Mouse (Mus musculus) brain, embryonic 14.5 days (tissue): ENCODE results near the gene Cemip2.

Source experiments
- CTCF ChIP-seq: fragments of 200-500 bp; IDR thresholded peaks from 2 replicates; pipeline ENCODE4 v1.5.1; 2012; ENCODE audit warnings: inconsistent platforms, mild to moderate bottlenecking, moderate library complexity, borderline replicate concordance; ENCODE audit not compliant: insufficient read depth, insufficient read length; ENCODE audit errors: extremely low read depth
- POLR2A ChIP-seq: fragments of 200-500 bp; IDR thresholded peaks from 2 replicates; pipeline ENCODE4 v1.6.1; 2012; ENCODE audit warnings: mild to moderate bottlenecking, inconsistent platforms, borderline replicate concordance; ENCODE audit not compliant: poor library complexity, insufficient read depth, insufficient read length, severe bottlenecking; ENCODE audit errors: extremely low read depth

DNA sequence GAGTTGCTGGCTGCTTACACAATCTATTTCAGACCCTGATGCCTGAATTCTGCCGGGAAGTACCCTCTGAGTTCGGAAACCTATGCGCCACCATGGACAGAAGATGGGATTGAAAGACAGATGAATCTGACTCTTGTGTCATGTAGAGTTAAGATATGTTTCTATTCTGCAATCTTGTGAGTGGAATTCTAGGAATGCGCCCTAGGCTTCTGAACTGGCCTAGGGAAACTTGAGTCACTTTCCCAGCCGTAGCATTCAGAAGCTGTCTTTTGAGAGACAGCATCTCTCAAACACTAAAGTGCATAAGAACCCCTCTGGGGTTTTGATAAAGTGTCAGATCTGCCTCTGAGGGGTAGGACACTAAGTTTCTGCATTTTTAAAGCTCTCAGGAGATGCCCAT lies 46.3 kb upstream of the Cemip2 start:
- no peak for TF ChIP-seq POLR2A
- no peak for TF ChIP-seq CTCF
